Mouse (Mus musculus) intestine, embryonic 14.5 days (tissue): ENCODE data around the gene Tmem131. TPM values are rescaled to one million over a fixed set of nuclear protein-coding genes. Genes with fewer than 3 reads are reported as not detected.
A peak's percentile ranks its signal among the peaks of the same experiment; 100 is the strongest.

Source experiments
- ATAC-seq: fragments of 200-750 bp; cut with Nextera tagmentation; replicated peaks from 2 replicates; pipeline ENCODE4 v1.8.0; 2017; ENCODE audit warnings: low read depth, moderate number of reproducible peaks, moderate TSS enrichment, moderate library complexity; ENCODE audit not compliant: low FRiP score, low TSS enrichment
- DNase-seq: peaks from one replicate; pipeline ENCODE4 v3.0.0-alpha.2; 2018; ENCODE audit warnings: low spot score
- H3K27ac ChIP-seq: fragments of 300-500 bp; sonication (generic); 2 replicates; pipeline ENCODE4 v1.5.1; 2014; ENCODE audit warnings: low read depth, mild to moderate bottlenecking, control low read depth
- H3K27me3 ChIP-seq: fragments of 300-500 bp; sonication (generic); replicated peaks from 2 replicates; pipeline ENCODE4 v1.6.1; 2014; ENCODE audit warnings: low read length, control low read depth; ENCODE audit not compliant: control insufficient read depth, insufficient read depth
- H3K36me3 ChIP-seq: fragments of 300-500 bp; sonication (generic); 2 replicates; pipeline ENCODE4 v1.6.1; 2014; ENCODE audit warnings: low read length, control low read depth; ENCODE audit not compliant: control insufficient read depth, insufficient read depth
- H3K4me1 ChIP-seq: fragments of 300-500 bp; sonication (generic); replicated peaks from 2 replicates; pipeline ENCODE4 v1.6.1; 2014; ENCODE audit warnings: low read length, control low read depth, mixed read lengths; ENCODE audit not compliant: control insufficient read depth, insufficient read depth
- H3K4me2 ChIP-seq: fragments of 300-500 bp; sonication (generic); 2 replicates; pipeline ENCODE4 v1.6.1; 2014; ENCODE audit warnings: low read length
- H3K4me3 ChIP-seq: fragments of 300-500 bp; sonication (generic); 2 replicates; pipeline ENCODE4 v1.5.1; 2014; ENCODE audit warnings: low read depth, low read length, control low read depth, mixed read lengths
- H3K9ac ChIP-seq: fragments of 300-500 bp; sonication (generic); 2 replicates; pipeline ENCODE4 v1.6.1; 2014; ENCODE audit warnings: mild to moderate bottlenecking, low read length
- H3K9me3 ChIP-seq: fragments of 300-500 bp; sonication (generic); 2 replicates; pipeline ENCODE4 v1.6.1; 2016; ENCODE audit warnings: low read length, control low read depth; ENCODE audit not compliant: control insufficient read depth
- WGBS: fragments of 180-500 bp; shearing (Covaris S2); extraction: QIAGEN DNeasy Blood & Tissue Kit; methylation state at CpG from one replicate; pipeline ENCODE4 v1.1.7; 2014; 5-methylcytosine and 5-hydroxymethylcytosine counted together
- polyA plus RNA-seq: library from polyadenylated mRNA; unstranded; fragments of >200 nt; fragmentation: Nextera tagmentation; extraction: Ambion mirVana; gene quantifications from 2 replicates; pipeline ENCODE4 v1.2.1, GENCODE M21; 2014

Gene Tmem131
- polyA plus RNA-seq, 1 experiment from 2014 or later: 28.6 TPM

GRCm38 (mm10) chr1:36904489-36904888 lies 39.0 kb downstream of the Tmem131 start:
- Histone ChIP-seq H3K4me1 (peaks cover 7% of the 10 kb centered on the region; the same call in 1 of the 2 replicates), H3K27me3 (no peaks in the 10 kb centered on the region), H3K27ac (no peak overlapping the region), H3K4me3 (no peak overlapping the region), H3K36me3 (no peaks in the 10 kb centered on the region), H3K9ac (no peak overlapping the region), H3K9me3 (no peaks in the 10 kb centered on the region), H3K4me2 (no peak overlapping the region)
- ATAC-seq (no peak), DNase-seq (no peak)
- 64% methylated on average over 6 of the region's 6 CpGs for WGBS

- H3K4me1 ChIP-seq: peaks cover 7% of the 10 kb centered on the region; the same call in 1 of the 2 replicates
- H3K27ac ChIP-seq: no peak overlapping the region
- no peaks in the 10 kb centered on the region for H3K27me3 ChIP-seq
- no peaks in the 10 kb centered on the region for H3K9me3 ChIP-seq
- no peaks in the 10 kb centered on the region for H3K36me3 ChIP-seq
- 51% methylated on average over 3 of the region's 3 CpGs for WGBS
- H3K4me3 ChIP-seq: no peak overlapping the region
- H3K9ac ChIP-seq: no peak overlapping the region
- no peak for ATAC-seq
- no peak for DNase-seq
- H3K4me2 ChIP-seq: no peak overlapping the region
These were observed 39.4 kb downstream of the Tmem131 start for GRCm38 (mm10) chr1:36904084-36904451.

GRCm38 (mm10) chr1:36903376-36904083 lies 39.9 kb downstream of the Tmem131 start:
- no peak overlapping the region for H3K9ac ChIP-seq
- no peak overlapping the region for H3K27ac ChIP-seq
- WGBS: 92% methylated on average over 15 of the region's 15 CpGs
- no peak for DNase-seq
- no peak overlapping the region for H3K4me2 ChIP-seq
- H3K4me3 ChIP-seq: no peak overlapping the region
- ATAC-seq: no peak
- H3K36me3 ChIP-seq: no peaks in the 10 kb centered on the region
- H3K9me3 ChIP-seq: no peaks in the 10 kb centered on the region
- H3K27me3 ChIP-seq: no peaks in the 10 kb centered on the region
- peaks cover 7% of the 10 kb centered on the region; the same call in 1 of the 2 replicates for H3K4me1 ChIP-seq

- no peak for ATAC-seq
- peaks cover 7% of the 10 kb centered on the region; the same call in 1 of the 2 replicates for H3K4me1 ChIP-seq
- H3K27ac ChIP-seq: no peak overlapping the region
- 89% methylated on average over 11 of the region's 11 CpGs for WGBS
- no peaks in the 10 kb centered on the region for H3K9me3 ChIP-seq
- H3K4me3 ChIP-seq: no peak overlapping the region
- H3K9ac ChIP-seq: no peak overlapping the region
- H3K36me3 ChIP-seq: no peaks in the 10 kb centered on the region
- H3K4me2 ChIP-seq: no peak overlapping the region
- no peaks in the 10 kb centered on the region for H3K27me3 ChIP-seq
- no peak for DNase-seq
These were observed 40.7 kb downstream of the Tmem131 start for GRCm38 (mm10) chr1:36902533-36903315.

- H3K27me3 ChIP-seq: no peaks in the 10 kb centered on the region
- ATAC-seq (no peak), DNase-seq (no peak)
- H3K9ac ChIP-seq: no peak overlapping the region
- H3K4me2 ChIP-seq: no peak overlapping the region
- no peak overlapping the region for H3K27ac ChIP-seq
- H3K9me3 ChIP-seq: no peaks in the 10 kb centered on the region
- no peaks in the 10 kb centered on the region for H3K36me3 ChIP-seq
- H3K4me1 ChIP-seq: peaks cover 7% of the 10 kb centered on the region; the same call in 1 of the 2 replicates
- WGBS: 87% methylated on average over 2 of the region's 2 CpGs
- H3K4me3 ChIP-seq: no peak overlapping the region
These were observed 43.8 kb downstream of the Tmem131 start for GRCm38 (mm10) chr1:36899622-36900021.

GRCm38 (mm10) chr1:36896423-36896822 lies 47.0 kb downstream of the Tmem131 start:
- Histone ChIP-seq H3K36me3 (no peaks in the 10 kb centered on the region), H3K4me3 (no peak overlapping the region), H3K27me3 (no peaks in the 10 kb centered on the region), H3K9me3 (no peaks in the 10 kb centered on the region), H3K4me1 (no peaks in the 10 kb centered on the region), H3K4me2 (no peak overlapping the region), H3K9ac (no peak overlapping the region), H3K27ac (no peak overlapping the region)
- ATAC-seq: no peak
- DNase-seq: no peak
- 82% methylated on average over 4 of the region's 4 CpGs for whole genome bisulfite sequencing

- no peaks in the 10 kb centered on the region for H3K4me1 ChIP-seq
- no peak overlapping the region for H3K27ac ChIP-seq
- no peak overlapping the region for H3K4me2 ChIP-seq
- H3K27me3 ChIP-seq: no peaks in the 10 kb centered on the region
- H3K36me3 ChIP-seq: no peaks in the 10 kb centered on the region
- WGBS: 75% methylated on average over 3 of the region's 3 CpGs
- H3K4me3 ChIP-seq: no peak overlapping the region
- no peak overlapping the region for H3K9ac ChIP-seq
- H3K9me3 ChIP-seq: no peaks in the 10 kb centered on the region
- DNase-seq (peak; percentile 37), ATAC-seq (no peak)
These were observed 48.0 kb downstream of the Tmem131 start for GRCm38 (mm10) chr1:36895452-36895851.

GRCm38 (mm10) chr1:36894136-36894535 lies 49.3 kb downstream of the Tmem131 start:
- H3K4me2 ChIP-seq: no peak overlapping the region
- WGBS: 92% methylated on average over 3 of the region's 3 CpGs
- ATAC-seq: no peak
- H3K4me1 ChIP-seq: 0 out of 2 replicates have a peak, but pooled peaks cover 5% of the 10 kb centered on the region
- H3K27ac ChIP-seq: no peak overlapping the region
- H3K9me3 ChIP-seq: no peaks in the 10 kb centered on the region
- no peak for DNase-seq
- no peak overlapping the region for H3K4me3 ChIP-seq
- H3K36me3 ChIP-seq: no peaks in the 10 kb centered on the region
- H3K9ac ChIP-seq: no peak overlapping the region
- H3K27me3 ChIP-seq: no peaks in the 10 kb centered on the region
